Mouse (Mus musculus) granulocyte monocyte progenitor cell, adult 5-6 weeks (primary cell): ENCODE measurements around the gene Otc. TPM values are rescaled to one million over a fixed set of nuclear protein-coding genes. Genes with fewer than 3 reads are reported as not detected.

Experiments
- total RNA-seq, 2 experiments: library from RNA; stranded (forward) in 1 of 2; stranded (reverse) in 1 of 2; fragments of 200-712, 200-1000 nt in 1 of 2; fragments of >200 nt in 1 of 2; fragmentation: Nextera tagmentation in 1 of 2; gene quantifications; 2 replicates each; pipeline ENCODE4 v1.2.3; 2014 to 2017

Gene Otc
- total RNA-seq, 2 experiments from 2014 or later, result not detected

Other genes starting within 250 kb of the Otc start
- not detected in 2 replicates for gene Srpx, start 134.6 kb upstream of the Otc start, total RNA-seq (2014; fragmentation: Nextera tagmentation)
- not detected in 2 replicates for gene Srpx, start 134.6 kb upstream of the Otc start, total RNA-seq (2017)
- 7.6 and 9.1 TPM in 2 replicates for gene Rpgr, start 35.4 kb upstream of the Otc start, total RNA-seq (2014; fragmentation: Nextera tagmentation)
- gene Rpgr, start 35.4 kb upstream of the Otc start, total RNA-seq (2017), result 8.7 and 11.4 TPM in 2 replicates
- gene Tspan7, start 232.9 kb downstream of the Otc start, total RNA-seq (2014; fragmentation: Nextera tagmentation), result not detected in 2 replicates
- not detected in 2 replicates for gene Tspan7, start 232.9 kb downstream of the Otc start, total RNA-seq (2017)